Mouse (Mus musculus): ENCODE measurements at regions not wholly inside any gene's neighbourhood (a gene's known extent, or its start where the extent isn't known, plus 50 kb on each side); places are given as distances from the start of the nearest gene placed in this dataset.

DNA sequence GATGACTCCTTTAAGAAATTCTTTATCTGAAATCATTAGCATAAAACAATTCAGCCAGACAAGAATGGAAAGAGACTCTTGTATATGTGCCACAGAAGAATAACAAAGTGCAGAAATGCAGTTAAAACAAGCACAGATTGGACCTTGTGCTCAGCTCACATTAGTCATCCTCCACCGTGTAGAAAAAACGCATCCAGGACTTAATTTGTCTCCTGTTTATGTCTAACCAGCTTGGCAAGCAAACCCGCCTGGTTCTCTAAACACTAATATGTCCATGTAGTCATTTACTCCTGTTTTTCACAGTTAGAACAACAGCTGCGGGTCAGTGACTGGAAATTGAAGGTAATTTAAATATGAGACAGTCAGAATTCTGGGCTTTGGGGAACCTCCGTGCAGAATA, 268.7 kb downstream of the Efnb2 start:
- no peak for DNase-seq (ENCODE audit: low spot score in 2 of 2)

DNA sequence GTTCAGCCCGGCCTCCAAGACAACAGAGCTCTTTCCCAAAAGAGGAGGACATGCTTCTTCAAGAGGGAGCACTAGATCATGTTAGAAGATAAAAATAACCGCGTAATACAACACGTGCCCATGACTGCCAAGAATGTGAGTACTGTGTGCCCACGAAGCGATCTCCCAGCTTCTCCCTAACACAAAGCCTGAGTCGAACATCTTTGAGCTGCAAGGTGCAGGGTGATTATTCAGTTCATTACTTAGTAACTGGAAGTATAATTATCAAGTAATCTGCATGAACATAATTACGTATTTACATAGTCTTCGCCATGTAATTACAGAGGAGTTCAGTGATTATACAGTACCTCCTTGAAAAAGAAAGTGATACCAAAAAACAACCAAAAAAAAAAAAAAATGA, 269.7 kb downstream of the Efnb2 start:
- no peak for DNase-seq (ENCODE audit: low spot score in 2 of 2)

GRCm38 (mm10) chr8:8378248-8378647, 282.8 kb downstream of the Efnb2 start:
- no peak for DNase-seq (ENCODE audit: low spot score in 2 of 2)

DNA sequence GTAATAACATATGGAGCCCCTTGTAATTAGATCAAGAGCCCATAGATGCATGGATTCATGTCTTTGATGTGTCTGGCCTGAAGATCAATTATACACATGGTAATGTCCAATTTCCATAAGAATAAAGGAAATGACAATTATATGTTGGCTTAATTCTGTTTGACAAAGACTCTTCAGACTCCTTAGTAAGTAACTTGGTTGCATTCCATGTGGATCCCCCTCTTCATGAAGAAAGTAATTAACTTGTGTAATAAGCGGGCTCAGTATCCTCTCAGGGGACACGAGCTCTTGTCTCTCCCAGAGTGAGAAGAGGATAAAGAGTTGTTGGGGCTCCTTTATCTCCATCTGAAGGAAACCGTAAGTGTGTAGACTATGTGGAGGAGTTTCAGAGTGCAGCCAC, 284.3 kb downstream of the Efnb2 start:
- no peak for DNase-seq (ENCODE audit: low spot score in 2 of 2)

DNA sequence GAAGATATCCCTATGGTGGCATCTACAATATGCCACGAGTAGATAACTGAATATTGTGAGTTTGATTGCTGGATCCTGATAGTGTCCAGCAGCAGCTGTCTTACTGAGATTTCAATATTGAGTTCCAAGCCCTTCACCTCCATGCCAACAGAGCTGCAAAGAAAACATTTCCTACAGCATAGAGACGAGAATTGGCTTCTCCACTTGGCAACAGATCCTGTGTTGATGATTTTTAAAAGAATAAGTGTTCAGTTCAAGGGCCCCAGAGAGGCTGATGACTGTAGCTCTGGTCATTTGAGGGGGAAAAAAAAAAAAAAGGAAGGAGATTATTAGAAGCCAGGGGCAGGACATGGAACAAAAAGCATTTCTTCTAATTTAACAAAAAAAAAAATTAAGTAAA, 284.7 kb downstream of the Efnb2 start:
- DNase-seq (ENCODE audit: low spot score in 2 of 2), result no peak

DNA sequence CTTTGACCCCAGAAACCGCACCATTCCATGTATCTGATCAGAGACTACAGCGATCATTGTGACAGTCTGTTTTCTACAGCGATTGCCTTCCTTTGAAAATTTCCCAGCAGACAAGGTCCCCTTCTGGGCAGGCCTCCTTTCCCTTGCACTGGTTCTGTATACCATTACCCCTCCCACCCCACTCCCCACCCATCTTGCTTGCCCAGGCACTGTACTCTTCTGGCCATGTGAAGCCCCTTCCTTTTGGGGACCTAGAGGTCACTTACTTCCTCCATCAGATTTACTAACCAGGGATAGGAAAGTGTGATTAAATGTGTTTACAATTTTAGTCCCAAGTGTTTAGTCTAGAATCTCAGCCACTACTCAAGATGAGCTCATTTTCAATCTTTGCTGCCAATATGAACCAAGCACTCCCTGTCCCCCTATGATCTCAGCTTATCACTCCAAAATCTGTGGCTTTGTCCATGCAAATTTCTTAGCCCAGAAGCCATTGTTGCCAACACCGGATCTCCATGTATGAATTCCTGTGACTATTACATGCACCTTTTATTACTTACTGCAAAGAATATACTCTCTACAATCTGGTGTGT, 293.7 kb downstream of the Efnb2 start:
- DNase-seq (ENCODE audit: low spot score in 2 of 2), result no peak

DNA sequence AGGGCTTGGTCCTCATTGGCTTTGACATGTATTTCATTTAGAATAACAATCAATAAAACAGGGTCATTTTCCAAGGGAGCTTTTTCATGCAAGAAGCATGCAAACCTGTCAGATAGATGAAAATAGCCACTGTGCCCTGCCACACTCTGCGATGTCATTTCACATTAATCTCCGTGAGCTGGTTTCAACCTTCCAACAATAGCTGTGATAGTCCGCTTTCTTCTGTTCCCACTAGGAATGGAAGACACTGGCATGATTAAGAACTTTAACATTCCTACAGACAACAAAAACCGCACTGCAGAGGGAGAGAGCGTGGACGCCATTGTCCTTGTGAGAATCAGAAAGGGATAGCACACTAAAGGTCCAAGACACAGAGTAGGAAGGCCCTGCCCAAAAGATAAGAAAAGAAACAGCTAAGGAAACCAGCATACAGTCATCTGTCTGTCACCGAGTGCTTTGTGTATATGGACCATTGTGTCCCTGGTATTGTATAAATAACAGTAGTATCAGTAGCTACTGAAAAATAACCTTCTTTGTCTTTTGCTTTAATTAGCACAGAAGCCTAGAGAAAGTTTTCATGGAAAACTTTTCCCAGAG, 299.0 kb downstream of the Efnb2 start:
- no peak for DNase-seq (ENCODE audit: low spot score in 2 of 2)

- no peak for DNase-seq (ENCODE audit: low spot score in 2 of 2)
Observed at GRCm38 (mm10) chr8:8360586-8360985, 300.5 kb downstream of the Efnb2 start.

- DNase-seq (ENCODE audit: low spot score in 2 of 2), result no peak
Observed at GRCm38 (mm10) chr8:8354977-8355376, 306.1 kb downstream of the Efnb2 start.

GRCm38 (mm10) chr8:8344661-8345060, 316.4 kb downstream of the Efnb2 start:
- no peak for DNase-seq (ENCODE audit: low spot score in 2 of 2)

DNA sequence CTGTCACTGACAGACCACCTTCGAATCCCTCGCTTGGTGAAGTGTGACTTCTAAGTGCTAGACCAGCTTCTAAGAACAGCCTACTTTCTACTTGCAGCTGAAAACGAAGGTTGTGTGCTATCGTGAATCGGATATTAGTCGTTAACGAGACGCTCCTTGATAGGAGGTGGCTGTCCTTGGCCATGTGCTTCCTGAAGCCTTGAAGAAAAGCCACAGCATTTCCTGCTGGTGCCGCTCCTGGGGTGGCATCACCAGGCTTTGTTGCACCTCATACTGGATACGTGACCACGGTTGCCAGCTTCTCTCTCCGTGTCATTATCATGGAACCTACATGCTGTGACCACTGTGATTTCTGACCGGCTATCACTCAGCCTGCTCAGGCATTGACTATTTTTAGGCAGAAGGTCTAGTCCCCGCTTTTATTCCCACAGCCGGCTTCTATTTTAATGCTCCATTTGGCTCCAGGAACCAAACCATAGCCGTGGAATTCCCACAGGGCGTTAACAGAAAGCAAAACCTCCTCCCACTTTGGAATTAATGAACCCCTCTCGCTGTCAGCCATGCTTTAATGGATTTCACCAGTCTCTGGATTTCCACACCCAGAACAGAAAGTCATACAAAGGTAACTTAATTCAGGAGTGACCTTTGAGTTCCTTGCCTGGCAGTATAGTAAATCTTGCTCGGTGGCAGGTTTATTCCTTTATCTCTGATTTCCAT, 325.6 kb downstream of the Efnb2 start:
- no peak for DNase-seq (ENCODE audit: low spot score in 2 of 2)

DNA sequence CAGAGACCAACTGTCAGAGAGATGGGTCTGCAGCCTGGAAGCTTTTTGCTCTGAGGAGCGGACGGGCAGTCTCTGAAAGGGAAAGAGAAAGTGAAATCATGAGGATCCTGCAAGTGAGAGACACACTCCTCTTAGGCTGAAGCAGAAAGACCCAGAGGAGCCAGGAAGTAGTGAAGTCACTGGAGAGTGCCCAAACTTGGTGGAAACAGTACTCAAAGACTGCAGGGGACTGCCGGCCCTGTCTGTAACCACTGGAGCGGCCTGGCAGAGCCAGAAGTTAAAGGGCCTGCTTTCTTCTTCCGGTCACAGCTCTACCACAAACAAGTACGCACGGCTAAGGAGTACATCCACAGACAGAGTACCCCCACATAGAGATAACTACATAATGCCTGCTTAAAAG, 326.5 kb downstream of the Efnb2 start:
- no peak for DNase-seq (ENCODE audit: low spot score in 2 of 2)

DNA sequence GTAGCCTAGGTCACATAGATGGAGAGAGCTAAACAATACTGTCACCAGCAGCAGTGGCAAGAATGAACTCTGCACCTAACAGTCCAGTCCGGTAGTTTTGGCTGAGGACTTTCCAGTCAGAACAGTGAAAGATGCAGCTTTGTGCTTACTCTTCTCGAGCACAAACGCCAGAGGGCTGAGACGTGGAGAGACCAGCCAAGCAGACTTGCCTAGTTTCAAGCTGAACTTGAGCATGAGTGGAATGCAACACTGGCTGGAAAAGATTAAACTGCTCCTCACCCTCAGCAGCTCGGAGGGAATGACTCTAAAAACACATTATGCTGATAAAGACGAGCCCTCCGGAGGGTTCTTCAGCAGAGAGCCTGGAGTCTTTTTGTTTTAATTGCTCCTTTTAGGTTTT, 329.8 kb downstream of the Efnb2 start:
- no peak for DNase-seq (ENCODE audit: low spot score in 2 of 2)

- no peak for DNase-seq (ENCODE audit: low spot score in 2 of 2)
Observed at GRCm38 (mm10) chr8:8328010-8328666, 332.9 kb downstream of the Efnb2 start.

DNA sequence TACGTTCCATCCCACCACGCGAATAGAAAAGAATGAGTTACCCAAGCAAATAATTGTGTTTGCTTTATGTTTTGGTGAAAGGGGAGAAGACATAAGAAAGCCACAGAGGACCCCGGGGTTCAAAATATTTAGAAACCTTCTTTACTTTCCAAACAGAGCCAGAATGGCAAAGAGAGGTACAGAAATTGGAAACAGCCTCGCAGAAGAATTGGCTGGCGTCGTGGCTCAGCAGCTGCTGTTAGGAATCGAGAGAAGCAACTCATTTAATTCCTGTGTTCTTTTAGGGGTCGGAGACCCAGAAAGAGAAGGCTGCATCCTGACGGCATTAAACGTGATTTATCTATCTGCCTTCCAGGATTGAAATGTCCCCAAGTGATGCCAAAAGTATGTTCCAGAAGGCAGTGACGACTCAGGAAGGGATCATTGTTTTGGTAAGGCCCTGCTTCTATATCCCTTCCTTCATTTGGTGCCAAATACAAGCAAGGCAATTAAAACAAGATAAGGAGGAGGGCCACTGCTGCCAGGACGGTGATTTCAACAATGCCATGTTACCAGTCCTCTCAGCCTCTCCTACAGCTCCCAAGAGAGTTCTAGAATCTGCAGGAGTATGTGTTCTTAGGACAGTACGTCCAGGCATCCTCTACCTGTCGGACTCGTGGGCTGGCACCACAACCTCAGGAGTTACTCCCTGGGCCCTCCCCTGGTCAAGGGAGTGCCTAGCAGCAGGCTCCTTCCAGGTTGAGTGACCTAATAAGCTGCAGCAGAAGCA, 334.8 kb downstream of the Efnb2 start:
- DNase-seq (ENCODE audit: low spot score in 2 of 2), result no peak

GRCm38 (mm10) chr8:8325420-8325819, 335.6 kb downstream of the Efnb2 start:
- DNase-seq (ENCODE audit: low spot score in 2 of 2), result no peak

DNA sequence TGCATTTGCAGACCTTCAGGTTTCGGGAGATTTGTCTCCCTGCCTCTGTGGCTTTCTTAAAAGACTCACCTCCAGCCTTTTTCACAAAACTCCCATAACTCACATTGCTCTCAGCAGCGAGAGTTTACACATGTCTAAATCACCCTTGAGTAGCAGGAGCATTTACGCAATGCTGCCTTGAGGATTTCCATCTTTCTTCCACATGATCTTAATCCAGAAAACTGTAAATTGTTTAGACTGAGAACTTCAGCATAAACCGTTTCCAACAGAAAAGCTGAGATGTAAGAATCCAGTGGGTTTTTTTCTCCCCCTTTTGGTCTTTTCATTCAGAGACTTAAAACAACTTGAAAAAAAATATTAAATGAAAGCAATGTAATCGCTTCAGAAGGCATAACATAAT, 336.5 kb downstream of the Efnb2 start:
- DNase-seq (ENCODE audit: low spot score in 2 of 2), result no peak

DNA sequence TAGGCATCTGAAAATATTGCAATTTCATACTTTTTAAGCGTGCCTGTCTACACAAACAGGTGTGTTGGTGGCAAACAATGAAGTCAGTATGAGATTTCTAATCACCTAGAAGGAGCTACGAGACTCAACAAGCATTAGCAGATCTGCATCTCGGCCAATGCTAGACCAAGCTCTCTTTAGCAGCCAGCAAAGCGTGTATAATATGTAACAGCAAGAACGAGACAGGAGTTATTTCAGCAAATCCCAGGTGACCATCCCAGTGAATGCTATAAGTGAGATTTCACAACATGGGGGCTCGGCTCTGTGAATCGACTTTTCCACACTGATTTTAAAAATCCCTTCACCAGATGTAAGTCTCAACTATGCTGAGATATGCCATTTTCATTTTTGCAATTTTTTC, 352.8 kb downstream of the Efnb2 start:
- DNase-seq (ENCODE audit: low spot score in 2 of 2), result no peak

- no peak for DNase-seq (ENCODE audit: low spot score in 2 of 2)
Observed at GRCm38 (mm10) chr8:8307487-8307886, 353.6 kb downstream of the Efnb2 start.

- no peak for DNase-seq (ENCODE audit: low spot score in 2 of 2)
Observed at GRCm38 (mm10) chr8:8299965-8300767, 360.9 kb downstream of the Efnb2 start.

Data from adrenal gland, postnatal 4 days (tissue).